Mouse (Mus musculus) G1E-ER4 (cell line): Measurements from ENCODE around the gene Plb1. TPM values are rescaled to one million over a fixed set of nuclear protein-coding genes. Genes with fewer than 3 reads are reported as not detected.

ENCODE experiments used
- GATA1 ChIP-seq: IDR thresholded peaks from one replicate; pipeline ENCODE4 v1.8.0; 2012; ENCODE audit warnings: low read length, inconsistent platforms
- polyA plus RNA-seq: library from polyadenylated mRNA; stranded (reverse); fragments of >175 nt; gene quantifications from 2 replicates; pipeline ENCODE4 v1.2.3, GENCODE M21; 2012

Plb1 gene
- polyA plus RNA-seq, 1 experiment: not detected

DNA sequence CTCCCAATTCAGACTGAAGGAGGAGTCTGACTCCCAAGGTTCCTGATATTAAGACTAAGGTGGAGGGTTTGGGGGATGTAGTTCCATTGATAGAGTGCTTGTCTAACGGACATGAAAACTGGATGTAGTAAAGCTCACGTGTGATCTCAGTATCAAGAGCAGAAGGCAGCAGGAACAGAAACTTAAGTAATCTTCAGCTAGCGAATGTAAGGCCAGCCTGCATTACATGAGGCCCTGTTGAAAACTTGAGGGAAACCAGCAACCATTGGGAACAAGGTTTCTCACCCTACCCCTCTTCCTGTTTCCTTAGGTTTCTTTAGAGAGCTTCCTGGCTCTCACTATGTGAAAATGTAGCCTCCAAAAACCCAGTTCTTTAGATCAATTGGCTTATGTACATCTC lies 162.1 kb downstream of the Plb1 start:
- no peak for TF ChIP-seq GATA1

- TF ChIP-seq GATA1: no peak
Observed at GRCm38 (mm10) chr5:32395101-32395892, 162.8 kb downstream of the Plb1 start.

DNA sequence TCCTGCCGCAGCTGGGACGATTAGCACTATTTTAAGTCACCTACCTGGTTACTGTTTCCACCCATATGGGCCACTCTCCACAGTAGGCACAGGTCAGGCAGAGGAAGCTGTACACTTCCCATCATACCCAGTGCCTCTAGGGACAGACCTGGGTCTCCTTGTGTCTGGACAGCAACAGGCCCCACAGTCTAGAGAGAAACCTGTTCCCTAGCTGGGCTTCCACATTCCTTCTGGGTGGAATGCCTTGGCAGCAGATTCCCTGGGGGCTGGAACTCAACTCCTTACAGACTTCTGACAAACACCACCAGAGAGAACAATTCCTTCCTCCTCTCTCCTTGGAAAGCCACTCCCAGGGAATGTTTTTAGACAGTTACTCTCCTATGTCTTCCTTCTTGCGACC lies 165.2 kb downstream of the Plb1 start:
- no peak for TF ChIP-seq GATA1

DNA sequence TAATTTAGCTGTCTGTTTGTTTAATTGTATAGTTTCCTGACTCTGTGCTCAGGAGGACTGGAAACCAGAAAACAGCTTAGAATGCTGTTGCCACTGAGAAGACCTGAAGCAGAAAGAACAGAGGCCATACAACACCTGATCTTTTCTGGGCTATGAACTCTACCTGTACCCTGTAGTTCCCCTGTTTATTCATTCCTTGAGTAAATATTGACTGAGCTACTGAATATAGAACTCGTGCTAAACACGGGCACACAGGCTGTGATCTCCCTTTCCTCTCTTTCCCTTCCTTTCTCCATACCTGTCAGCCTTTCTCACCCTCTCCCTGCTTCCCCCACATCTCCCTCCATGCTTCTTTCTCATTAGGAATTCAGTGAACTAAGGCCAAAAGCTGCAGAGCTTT lies 168.4 kb downstream of the Plb1 start:
- no peak for TF ChIP-seq GATA1

- TF ChIP-seq GATA1: no peak
Observed at GRCm38 (mm10) chr5:32403082-32403953, 170.8 kb downstream of the Plb1 start.

DNA sequence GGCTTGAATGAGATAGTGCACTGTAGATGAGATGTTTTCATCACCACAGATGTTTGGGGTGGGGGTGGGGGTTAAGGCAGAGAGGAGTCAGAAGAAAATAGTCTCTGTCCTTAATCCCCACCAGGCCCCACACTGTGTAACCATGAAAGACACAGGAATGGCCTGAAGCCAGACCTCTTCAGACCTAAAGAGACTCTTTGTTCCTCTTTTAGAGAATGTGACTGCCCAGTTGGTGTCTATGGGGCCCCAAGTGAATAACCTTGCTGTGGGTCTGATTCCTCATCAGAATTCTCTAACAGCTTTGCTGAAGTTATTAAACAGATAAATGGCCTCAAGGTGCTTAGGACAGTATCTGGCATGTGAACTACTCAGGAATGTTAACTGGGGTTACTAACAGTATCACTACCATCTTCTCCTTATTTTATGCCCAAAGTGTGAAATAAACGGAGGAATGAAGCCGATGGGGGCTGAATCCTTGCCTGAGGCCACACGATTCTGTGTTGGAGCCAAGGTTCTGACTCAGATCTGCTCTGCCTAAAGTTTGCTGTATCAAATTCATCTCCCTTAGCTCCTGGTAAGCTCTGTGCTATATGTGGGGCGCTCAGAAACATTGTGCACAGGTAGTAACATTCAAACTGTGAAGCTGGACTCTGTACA lies 172.8 kb downstream of the Plb1 start:
- no peak for TF ChIP-seq GATA1

- TF ChIP-seq GATA1: no peak
Observed at GRCm38 (mm10) chr5:32408771-32409170, 176.3 kb downstream of the Plb1 start.

DNA sequence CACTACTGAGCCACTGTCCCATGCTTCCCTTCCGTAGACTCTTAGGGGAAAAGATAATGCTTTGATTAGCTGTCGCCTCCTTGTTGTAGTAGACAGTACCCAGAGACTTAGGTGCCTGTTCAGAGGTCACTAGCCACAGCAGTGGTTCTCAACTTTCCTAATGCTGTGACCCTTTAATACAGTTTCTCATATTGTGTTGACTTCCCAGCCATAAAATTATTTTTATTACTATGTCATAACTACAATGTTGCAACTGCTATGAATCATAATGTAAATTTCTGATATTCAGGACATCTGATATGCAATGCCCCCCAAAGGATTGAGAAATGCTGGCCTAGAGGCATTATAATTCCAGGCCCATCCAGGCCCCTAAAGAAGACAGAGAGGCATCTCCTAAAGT lies 177.2 kb downstream of the Plb1 start:
- TF ChIP-seq GATA1: no peak

DNA sequence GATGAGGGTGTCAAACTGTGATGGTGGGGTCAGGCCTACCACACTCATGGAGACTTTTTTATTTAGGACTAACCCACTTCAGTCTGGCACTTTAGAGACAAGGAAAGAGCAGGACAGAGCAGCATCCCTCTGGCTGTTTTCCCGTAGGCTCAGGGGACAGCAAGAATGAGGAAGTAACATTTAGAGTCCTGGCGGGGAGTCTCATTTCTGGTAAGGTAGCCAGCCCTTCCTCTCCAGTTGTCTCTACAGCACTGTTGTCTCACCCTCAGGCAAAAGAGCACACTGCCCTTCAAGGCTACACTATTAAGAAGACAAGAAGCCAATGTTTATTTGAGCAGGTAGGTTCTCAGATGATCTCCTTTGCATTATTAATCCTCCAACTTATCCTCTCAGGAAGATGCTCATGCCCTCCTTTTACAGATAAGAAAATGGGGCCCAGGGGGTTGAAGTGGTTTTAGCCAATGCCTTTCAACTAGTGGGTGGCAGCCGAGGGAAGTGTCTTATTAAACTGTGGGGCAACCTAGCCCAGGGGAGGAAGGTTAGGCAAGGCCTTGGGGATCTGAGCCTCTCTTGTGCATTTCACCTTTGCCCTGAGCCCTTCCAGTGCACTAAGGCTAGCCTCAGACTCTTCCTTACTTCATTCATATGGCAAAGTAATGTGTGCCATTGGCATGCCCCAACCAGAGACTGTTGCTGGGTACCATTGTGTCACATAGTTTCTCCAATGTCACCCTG lies 178.6 kb downstream of the Plb1 start:
- TF ChIP-seq GATA1: no peak

DNA sequence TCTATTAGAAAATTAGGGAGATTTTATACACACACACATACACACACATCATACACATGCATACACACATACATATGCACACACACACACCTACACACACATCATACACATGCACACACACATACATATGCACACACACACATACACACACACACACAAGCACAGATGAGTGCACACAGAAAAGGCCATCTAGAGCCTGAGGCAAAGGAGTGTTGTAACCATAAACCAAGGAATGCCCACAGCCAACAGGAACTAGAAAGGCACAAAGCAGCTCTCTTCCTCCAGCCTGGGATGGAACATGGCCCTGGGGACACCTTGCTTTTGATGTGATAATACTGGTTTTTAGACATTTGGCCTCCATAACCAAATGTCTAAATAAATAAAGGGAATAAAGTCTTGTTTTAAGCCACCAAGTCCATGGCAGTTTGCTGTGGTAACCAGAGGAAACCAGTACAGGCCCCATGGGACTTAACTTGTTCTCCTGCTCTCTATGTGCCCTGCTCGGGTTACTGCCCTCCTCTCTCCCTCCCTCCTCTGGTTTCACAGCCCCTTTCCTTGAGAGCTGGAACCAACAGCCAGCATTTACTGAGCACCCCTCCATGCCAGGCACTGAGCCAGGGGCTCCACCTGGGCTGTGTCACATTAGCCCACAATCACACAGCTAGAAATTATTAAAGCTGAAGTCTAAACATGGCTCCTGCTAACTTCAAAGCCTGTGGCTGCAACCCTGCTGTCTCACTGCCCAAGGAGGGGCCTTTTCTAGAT lies 179.9 kb downstream of the Plb1 start:
- no peak for TF ChIP-seq GATA1

- TF ChIP-seq GATA1: no peak
Observed at GRCm38 (mm10) chr5:32413083-32413482, 180.6 kb downstream of the Plb1 start.

- no peak for TF ChIP-seq GATA1
Observed at GRCm38 (mm10) chr5:32413569-32413968, 181.1 kb downstream of the Plb1 start.

DNA sequence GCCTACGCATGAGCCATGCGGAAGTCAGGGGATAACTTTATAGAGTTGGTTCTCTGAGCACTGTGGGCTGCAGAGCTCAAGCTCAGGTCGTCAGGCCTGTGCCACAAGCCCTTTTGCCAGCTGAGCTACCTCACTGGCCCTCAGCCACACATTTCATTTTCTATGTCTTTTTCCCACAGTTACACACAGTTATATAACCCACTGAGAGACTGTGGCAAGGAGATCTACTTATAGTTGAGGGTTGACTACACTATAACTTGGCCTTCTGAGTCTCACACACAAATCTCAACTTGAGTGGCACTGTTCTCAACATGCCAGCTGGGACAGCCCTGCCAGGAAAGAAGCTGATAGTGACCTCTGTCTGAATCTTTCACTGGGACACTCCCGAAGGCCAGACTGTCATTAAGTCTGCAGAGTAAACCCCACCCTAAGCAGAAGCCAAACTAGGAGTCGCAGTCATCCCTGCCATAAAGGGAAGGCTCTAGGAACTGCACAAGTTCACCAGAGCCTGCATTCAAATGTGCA lies 182.0 kb downstream of the Plb1 start:
- TF ChIP-seq GATA1: no peak

DNA sequence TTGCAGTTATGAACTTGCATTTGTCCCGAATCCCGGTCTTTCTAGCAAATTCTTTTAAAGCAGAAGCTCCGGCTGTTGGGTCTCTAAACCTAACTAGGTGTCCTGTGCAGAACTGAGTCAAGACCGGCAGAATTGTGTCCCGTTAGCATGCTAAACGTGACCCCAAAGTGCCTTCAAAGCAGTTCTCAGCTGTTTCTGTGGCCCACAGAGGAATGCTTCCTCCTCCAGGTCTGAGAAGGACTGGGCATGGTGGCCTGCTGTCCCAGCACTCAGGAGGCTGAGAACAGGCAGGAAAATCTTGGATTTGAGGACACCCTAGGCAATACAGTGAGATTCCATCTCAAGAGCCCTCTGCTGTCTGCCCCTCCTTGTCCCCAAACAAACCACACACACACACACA lies 183.0 kb downstream of the Plb1 start:
- TF ChIP-seq GATA1: no peak

Other genes starting within 250 kb of the Plb1 start
- gene Fosl2, start 96.9 kb upstream of the Plb1 start, polyA plus RNA-seq: 0.16 and 0.22 TPM in 2 replicates
- gene Ppp1cb, start 226.1 kb downstream of the Plb1 start, polyA plus RNA-seq: 10.1 TPM in 2 replicates